Mouse (Mus musculus): ENCODE measurements around the gene Pold3. TPM values are rescaled to one million over a fixed set of nuclear protein-coding genes. Genes with fewer than 3 reads are reported as not detected.

Pold3 gene
- polyA plus RNA-seq, 1 experiment from 2014 or later = 43.7 TPM

DNA sequence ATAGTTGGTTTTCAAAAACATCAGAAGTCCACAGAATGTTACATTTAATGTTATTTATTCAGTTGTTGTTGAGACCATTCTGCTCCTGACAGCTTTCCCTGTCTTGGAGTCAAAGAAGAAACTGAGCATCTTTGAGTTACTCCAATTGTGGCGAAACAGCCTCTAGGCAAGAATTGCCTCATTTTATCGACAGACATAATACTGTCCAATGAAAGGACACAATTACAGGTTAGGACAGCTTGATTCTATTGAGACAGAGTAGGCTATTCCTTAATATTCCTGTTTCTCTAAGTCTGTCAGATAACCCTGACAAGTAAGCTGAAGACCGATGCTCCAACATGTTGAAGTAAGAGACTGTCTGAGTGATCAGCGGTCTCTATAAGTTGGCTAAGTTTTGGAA, 16.7 kb upstream of the Pold3 start:
- WGBS (ENCODE audit: insufficient replicate concordance) = 76% methylated on average over 4 of the region's 4 CpGs
- no peak overlapping the region for H3K4me3 ChIP-seq (replicated peaks)
- no peak overlapping the region for H3K27ac ChIP-seq (replicated peaks)
- no peak overlapping the region for H3K4me2 ChIP-seq
- no peaks in the 10 kb centered on the region for H3K4me1 ChIP-seq (replicated peaks)
- H3K36me3 ChIP-seq (replicated peaks) = no peaks in the 10 kb centered on the region
- no peak overlapping the region for H3K9ac ChIP-seq
- ATAC-seq (ENCODE audit: insufficient read depth) = no peak
- no peaks in the 10 kb centered on the region for H3K9me3 ChIP-seq (replicated peaks)
- peaks cover 4% of the 10 kb centered on the region; the same call in 1 of the 2 replicates for H3K27me3 ChIP-seq

DNA sequence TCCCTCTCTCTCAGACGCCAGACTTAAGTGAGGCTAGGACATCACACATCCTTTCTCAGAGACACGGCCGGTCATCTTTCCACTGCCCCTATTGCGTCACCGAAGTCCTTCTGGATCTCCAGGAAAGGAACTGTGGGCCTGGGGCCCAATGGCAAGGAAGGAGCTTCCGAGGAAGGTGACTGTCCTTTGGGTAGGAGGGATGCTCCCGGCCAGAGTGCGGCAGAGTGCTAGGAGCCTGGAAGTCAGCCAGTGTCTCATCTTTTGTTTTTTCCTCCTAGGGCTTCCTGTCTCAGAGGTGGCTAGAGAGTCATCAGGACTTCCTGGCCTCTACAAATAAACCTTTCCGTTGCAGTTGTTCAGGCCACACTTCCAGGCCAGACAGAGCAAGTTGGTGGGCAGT, 15.7 kb upstream of the Pold3 start:
- H3K27ac ChIP-seq (replicated peaks) = no peak overlapping the region
- WGBS (ENCODE audit: insufficient replicate concordance) = 33% methylated on average over 9 of the region's 9 CpGs
- H3K4me3 ChIP-seq (replicated peaks) = no peak overlapping the region
- no peak overlapping the region for H3K4me2 ChIP-seq
- no peaks in the 10 kb centered on the region for H3K9me3 ChIP-seq (replicated peaks)
- ATAC-seq (ENCODE audit: insufficient read depth) = no peak
- no peaks in the 10 kb centered on the region for H3K36me3 ChIP-seq (replicated peaks)
- no peaks in the 10 kb centered on the region for H3K4me1 ChIP-seq (replicated peaks)
- H3K27me3 ChIP-seq = peaks cover 4% of the 10 kb centered on the region; the same call in 1 of the 2 replicates
- no peak overlapping the region for H3K9ac ChIP-seq

GRCm38 (mm10) chr7:100132379-100132778, 11.0 kb upstream of the Pold3 start:
- no peak overlapping the region for H3K4me3 ChIP-seq (replicated peaks)
- H3K9ac ChIP-seq = no peak overlapping the region
- no peak overlapping the region for H3K4me2 ChIP-seq
- H3K36me3 ChIP-seq (replicated peaks) = no peaks in the 10 kb centered on the region
- H3K27ac ChIP-seq (replicated peaks) = no peak overlapping the region
- H3K4me1 ChIP-seq (replicated peaks) = 0 out of 2 replicates have a peak, but pooled peaks cover 3% of the 10 kb centered on the region
- no peaks in the 10 kb centered on the region for H3K9me3 ChIP-seq (replicated peaks)
- ATAC-seq (ENCODE audit: insufficient read depth) = no peak
- H3K27me3 ChIP-seq = no peaks in the 10 kb centered on the region; the same call in 1 of the 2 replicates
- 69% methylated on average over 1 of the region's 1 CpGs for WGBS (ENCODE audit: insufficient replicate concordance)

- WGBS (ENCODE audit: insufficient replicate concordance) = 15% methylated on average over 6 of the region's 6 CpGs
- H3K4me1 ChIP-seq (replicated peaks) = 0 out of 2 replicates have a peak, but pooled peaks cover 3% of the 10 kb centered on the region
- H3K4me2 ChIP-seq = no peak overlapping the region
- no peak overlapping the region for H3K9ac ChIP-seq
- H3K27ac ChIP-seq (replicated peaks) = no peak overlapping the region
- no peak for ATAC-seq (ENCODE audit: insufficient read depth)
- no peaks in the 10 kb centered on the region for H3K9me3 ChIP-seq (replicated peaks)
- H3K36me3 ChIP-seq (replicated peaks) = no peaks in the 10 kb centered on the region
- H3K27me3 ChIP-seq = no peaks in the 10 kb centered on the region
- no peak overlapping the region for H3K4me3 ChIP-seq (replicated peaks)
Observed at GRCm38 (mm10) chr7:100130592-100130991, 9.2 kb upstream of the Pold3 start.

DNA sequence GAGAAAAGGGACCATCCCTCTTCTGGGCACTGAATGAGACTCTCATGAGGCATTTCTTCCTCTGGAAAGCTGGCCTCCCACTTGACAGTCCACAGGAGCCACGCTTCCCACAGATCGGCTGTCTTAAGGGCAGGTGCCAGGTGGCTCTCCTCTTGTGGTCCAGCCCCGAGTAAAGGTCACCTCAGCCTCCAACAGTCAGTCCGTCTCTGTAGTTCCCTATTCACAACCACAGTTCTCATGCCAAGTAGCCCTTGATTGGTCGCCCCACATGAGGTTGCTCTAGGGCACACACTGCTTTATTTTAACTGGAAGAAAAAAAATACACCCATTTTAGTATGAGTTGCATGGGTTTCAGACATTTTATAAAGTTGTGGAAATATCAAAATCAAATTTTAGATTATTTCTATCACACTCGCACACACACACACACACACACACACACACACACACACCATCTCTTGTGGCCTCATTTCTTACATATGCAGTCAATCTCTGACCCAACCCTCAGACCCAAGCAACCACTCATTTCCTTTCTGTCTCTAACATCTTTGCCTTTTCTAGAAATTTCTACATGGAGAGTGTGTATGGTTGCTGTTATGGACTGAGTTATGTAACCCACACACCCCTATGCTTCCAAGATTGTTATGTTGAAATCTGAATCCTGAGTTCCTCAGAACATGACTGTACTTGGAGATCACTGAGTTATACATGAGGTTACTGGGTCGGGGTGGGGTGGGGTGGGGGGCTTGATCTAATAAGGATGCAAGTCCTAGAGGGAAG, 7.1 kb upstream of the Pold3 start:
- H3K36me3 ChIP-seq (replicated peaks) = no peaks in the 10 kb centered on the region
- H3K27me3 ChIP-seq = no peaks in the 10 kb centered on the region
- H3K9ac ChIP-seq = no peak overlapping the region
- WGBS (ENCODE audit: insufficient replicate concordance) = 38% methylated on average over 7 of the region's 7 CpGs
- H3K9me3 ChIP-seq (replicated peaks) = no peaks in the 10 kb centered on the region
- H3K4me2 ChIP-seq = no peak overlapping the region
- no peak for ATAC-seq (ENCODE audit: insufficient read depth)
- H3K4me3 ChIP-seq (replicated peaks) = no peak overlapping the region
- no peak overlapping the region for H3K27ac ChIP-seq (replicated peaks)
- 0 out of 2 replicates have a peak, but pooled peaks cover 3% of the 10 kb centered on the region for H3K4me1 ChIP-seq (replicated peaks)

DNA sequence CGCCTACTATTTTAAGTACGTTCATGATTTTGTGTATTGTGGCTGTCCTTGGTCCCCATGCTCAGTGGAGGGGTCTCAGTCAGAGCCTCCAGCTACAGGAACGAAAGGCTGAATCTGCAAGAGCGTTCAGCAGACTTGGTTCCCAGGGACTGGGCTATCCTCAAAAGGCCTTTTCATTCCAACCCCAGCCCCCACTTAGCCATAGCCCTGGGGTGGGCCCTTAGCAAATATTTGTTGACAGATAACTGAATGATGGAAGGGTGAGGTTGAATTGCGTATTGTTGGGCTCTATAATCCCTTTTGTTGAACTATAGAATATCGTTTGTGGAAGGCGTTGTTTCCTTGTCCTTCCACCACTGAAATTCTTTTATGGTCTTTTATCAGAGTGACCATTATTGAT, 5.1 kb upstream of the Pold3 start:
- Histone ChIP-seq H3K27ac (replicated peaks) (no peak overlapping the region), H3K36me3 (replicated peaks) (no peaks in the 10 kb centered on the region), H3K9ac (no peak overlapping the region), H3K27me3 (no peaks in the 10 kb centered on the region), H3K4me2 (no peak overlapping the region), H3K4me1 (replicated peaks) (peaks cover 10% of the 10 kb centered on the region; the same call in 1 of the 2 replicates), H3K9me3 (replicated peaks) (no peaks in the 10 kb centered on the region), H3K4me3 (replicated peaks) (no peak overlapping the region)
- 74% methylated on average over 7 of the region's 7 CpGs for WGBS (ENCODE audit: insufficient replicate concordance)
- no peak for ATAC-seq (ENCODE audit: insufficient read depth)

- ATAC-seq (ENCODE audit: insufficient read depth) = no peak
- 52% methylated on average over 4 of the region's 4 CpGs for WGBS (ENCODE audit: insufficient replicate concordance)
- Histone ChIP-seq H3K9me3 (replicated peaks) (no peaks in the 10 kb centered on the region), H3K9ac (no peak overlapping the region), H3K36me3 (replicated peaks) (no peaks in the 10 kb centered on the region), H3K27ac (replicated peaks) (no peak overlapping the region), H3K4me2 (no peak overlapping the region), H3K4me1 (replicated peaks) (peaks cover 14% of the 10 kb centered on the region), H3K27me3 (no peaks in the 10 kb centered on the region), H3K4me3 (replicated peaks) (no peak overlapping the region)
Observed at GRCm38 (mm10) chr7:100125166-100125565, 3.8 kb upstream of the Pold3 start.

- 55% methylated on average over 2 of the region's 2 CpGs for WGBS (ENCODE audit: insufficient replicate concordance)
- H3K27me3 ChIP-seq = no peaks in the 10 kb centered on the region
- H3K9ac ChIP-seq = no peak overlapping the region
- ATAC-seq (ENCODE audit: insufficient read depth) = no peak
- no peak overlapping the region for H3K27ac ChIP-seq (replicated peaks)
- H3K4me1 ChIP-seq (replicated peaks) = peaks cover 22% of the 10 kb centered on the region
- peaks cover 6% of the 10 kb centered on the region for H3K36me3 ChIP-seq (replicated peaks)
- H3K9me3 ChIP-seq (replicated peaks) = no peaks in the 10 kb centered on the region
- H3K4me2 ChIP-seq = no peak overlapping the region
- no peak overlapping the region for H3K4me3 ChIP-seq (replicated peaks)
Observed at GRCm38 (mm10) chr7:100124211-100124610, 2.8 kb upstream of the Pold3 start.

DNA sequence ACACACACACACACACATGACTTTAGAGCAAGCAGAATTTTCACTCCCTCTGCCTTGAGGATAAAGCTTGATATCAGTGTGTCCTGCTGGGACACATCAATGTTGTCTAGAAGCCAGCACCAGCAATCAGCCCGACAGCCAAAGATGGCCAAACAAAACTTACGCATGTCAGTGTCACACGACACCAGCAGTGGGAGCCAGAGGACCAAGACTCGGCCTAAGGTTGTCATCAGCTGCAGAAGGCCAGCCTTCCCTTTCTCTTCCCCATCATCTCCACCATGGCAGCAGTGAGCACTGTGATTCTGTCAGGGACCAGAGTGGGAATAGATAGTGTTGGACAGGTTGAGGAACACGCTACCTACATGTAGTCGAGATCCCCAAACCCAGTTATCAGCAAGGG, 2.1 kb upstream of the Pold3 start:
- Histone ChIP-seq H3K4me2 (no peak overlapping the region), H3K9ac (no peak overlapping the region), H3K36me3 (replicated peaks) (peaks cover 14% of the 10 kb centered on the region), H3K9me3 (replicated peaks) (no peaks in the 10 kb centered on the region), H3K27ac (replicated peaks) (no peak overlapping the region), H3K27me3 (no peaks in the 10 kb centered on the region), H3K4me1 (replicated peaks) (peaks cover 29% of the 10 kb centered on the region), H3K4me3 (replicated peaks) (no peak overlapping the region)
- WGBS (ENCODE audit: insufficient replicate concordance) = 46% methylated on average over 6 of the region's 6 CpGs
- no peak for ATAC-seq (ENCODE audit: insufficient read depth)

GRCm38 (mm10) chr7:100120791-100121261, 539 bp downstream of the Pold3 start:
- WGBS (ENCODE audit: insufficient replicate concordance) = under 1% methylated on average over 25 of the region's 25 CpGs
- Histone ChIP-seq H3K9me3 (replicated peaks) (no peaks in the 10 kb centered on the region), H3K36me3 (replicated peaks) (peaks cover 40% of the 10 kb centered on the region), H3K9ac (peak overlapping the region; percentile 90), H3K4me2 (peak overlapping the region; percentile 86), H3K4me3 (replicated peaks) (peak overlapping the region; percentile 96), H3K4me1 (replicated peaks) (peaks cover 27% of the 10 kb centered on the region), H3K27ac (replicated peaks) (peak overlapping the region; percentile 91), H3K27me3 (no peaks in the 10 kb centered on the region)
- peak; percentile 77 for ATAC-seq (ENCODE audit: insufficient read depth)

GRCm38 (mm10) chr7:100114279-100114678, 7.1 kb downstream of the Pold3 start:
- Histone ChIP-seq H3K27me3 (no peaks in the 10 kb centered on the region), H3K4me3 (replicated peaks) (no peak overlapping the region), H3K4me2 (no peak overlapping the region), H3K9me3 (replicated peaks) (no peaks in the 10 kb centered on the region), H3K27ac (replicated peaks) (no peak overlapping the region), H3K36me3 (replicated peaks) (peaks cover 96% of the 10 kb centered on the region), H3K9ac (no peak overlapping the region), H3K4me1 (replicated peaks) (0 out of 2 replicates have a peak, but pooled peaks cover 9% of the 10 kb centered on the region)
- no peak for ATAC-seq (ENCODE audit: insufficient read depth)
- WGBS (ENCODE audit: insufficient replicate concordance) = 91% methylated on average over 6 of the region's 6 CpGs

Measured in liver, embryonic 15.5 days (tissue).